Mouse (Mus musculus) 3134 (cell line): Measurements from ENCODE around the gene Myo5c.

Experiments used
- DNase-seq: peaks from one replicate; pipeline ENCODE4 v3.0.0-alpha.2; 2011; ENCODE audit warnings: low spot score; ENCODE audit not compliant: insufficient read length; ENCODE audit errors: extremely low read depth

Myo5c gene

GRCm38 (mm10) chr9:75316771-75317170, 85.0 kb downstream of the Myo5c start:
- DNase-seq, result no peak

- peak; percentile 22 for DNase-seq
Observed at GRCm38 (mm10) chr9:75318196-75318595, 86.4 kb downstream of the Myo5c start.

GRCm38 (mm10) chr9:75319365-75319764, 87.5 kb downstream of the Myo5c start:
- no peak for DNase-seq

GRCm38 (mm10) chr9:75322099-75322885, 90.5 kb downstream of the Myo5c start:
- DNase-seq, result no peak

- DNase-seq, result no peak
Observed at GRCm38 (mm10) chr9:75328047-75328446, 96.2 kb downstream of the Myo5c start.

GRCm38 (mm10) chr9:75330821-75331220, 99.0 kb downstream of the Myo5c start:
- no peak for DNase-seq

GRCm38 (mm10) chr9:75334440-75334839, 102.6 kb downstream of the Myo5c start:
- no peak for DNase-seq

GRCm38 (mm10) chr9:75338016-75338415, 106.2 kb downstream of the Myo5c start:
- DNase-seq, result no peak

- DNase-seq, result no peak
Observed at GRCm38 (mm10) chr9:75342433-75342832, 110.6 kb downstream of the Myo5c start.

- no peak for DNase-seq
Observed at GRCm38 (mm10) chr9:75347458-75347857, 115.6 kb downstream of the Myo5c start, which contains the start of gene Bcl2l10. TSS of gene Bcl2l10 (plus strand) at chr9:75347758.

- no peak for DNase-seq
Observed at GRCm38 (mm10) chr9:75348066-75348465, 116.2 kb downstream of the Myo5c start.

- DNase-seq, result no peak
Observed at GRCm38 (mm10) chr9:75348641-75349040, 116.8 kb downstream of the Myo5c start.

- no peak for DNase-seq
Observed at GRCm38 (mm10) chr9:75353094-75353493, 121.3 kb downstream of the Myo5c start.
